Comparison of ENCODE assay signal across 13 mouse cellular contexts in the genomic region with DNA sequence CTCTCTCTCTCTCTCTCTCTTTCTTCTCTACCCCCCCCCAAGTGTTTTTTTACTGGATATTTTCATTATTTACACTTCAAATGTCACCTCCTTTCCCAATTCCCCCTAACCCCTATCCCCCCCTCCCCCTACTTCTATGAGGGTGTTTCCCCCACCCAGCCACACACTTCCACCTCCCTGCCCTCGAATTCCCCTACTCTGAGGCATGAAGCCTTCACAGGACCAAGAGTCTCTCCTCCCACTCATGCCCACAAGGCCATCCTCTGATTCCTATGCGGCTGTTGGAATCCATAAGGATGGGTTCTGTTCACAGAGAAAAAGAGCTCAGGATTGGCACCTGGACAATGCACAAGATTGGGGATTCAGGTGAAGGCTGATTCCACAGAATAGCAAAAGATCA.
"Had no signal": no experiment of that assay in that cellular context is flagged by ENCODE, and none has a peak within 500 bp of the region (broad histone marks: within the 10 kb centered on the region; RNA-seq: fewer than 3 reads in every experiment).

No protein-coding gene starts in this region.

- H3K9me3 ChIP-seq: limb, embryonic 13.5 days; midbrain, embryonic 15.5 days; neural tube, embryonic 12.5 days had no signal

- H3K9ac ChIP-seq: limb, embryonic 13.5 days; liver, embryonic 14.5 days; midbrain, embryonic 15.5 days; neural tube, embryonic 12.5 days had no signal

- H3K27me3 ChIP-seq: limb, embryonic 13.5 days; midbrain, embryonic 15.5 days; neural tube, embryonic 12.5 days had no signal

- H3K4me3 ChIP-seq: limb, embryonic 13.5 days; midbrain, embryonic 15.5 days; neural tube, embryonic 12.5 days had no signal

- ATAC-seq: midbrain, embryonic 15.5 days had no signal

- H3K4me1 ChIP-seq: limb, embryonic 13.5 days; midbrain, embryonic 15.5 days; neural tube, embryonic 12.5 days had no signal

- DNase-seq: kidney, postnatal 10 days; kidney, postnatal 4 days; left cerebral cortex, postnatal 4 days; lung, adult 18-20 months; lung, postnatal 36 days; thymus, adult 2 months; thymus, postnatal 25 days had no signal

- H3K36me3 ChIP-seq: limb, embryonic 13.5 days; midbrain, embryonic 15.5 days; neural tube, embryonic 12.5 days had no signal

- H3K4me2 ChIP-seq: limb, embryonic 13.5 days; midbrain, embryonic 11.5 days; midbrain, embryonic 15.5 days; neural tube, embryonic 12.5 days had no signal

- H3K27ac ChIP-seq: limb, embryonic 13.5 days; liver, embryonic 14.5 days; midbrain, embryonic 15.5 days; neural tube, embryonic 12.5 days; stomach, postnatal 0 days had no signal
